Mouse (Mus musculus) heart, embryonic 16.5 days (tissue): ENCODE results near the gene Atrx. TPM values are rescaled to one million over a fixed set of nuclear protein-coding genes. Genes with fewer than 3 reads are reported as not detected.

Experiments used
- ATAC-seq: fragments of 200-750 bp; cut with Nextera tagmentation; replicated peaks from 2 replicates; pipeline ENCODE4 v1.8.0; 2017; ENCODE audit warnings: moderate number of reproducible peaks; ENCODE audit not compliant: insufficient read depth, low FRiP score; ENCODE audit errors: extremely low read depth
- H3K27ac ChIP-seq: fragments of 300-500 bp; sonication (generic); 2 replicates; pipeline ENCODE4 v1.5.1; 2014; ENCODE audit warnings: mild to moderate bottlenecking, low read length, control low read depth, moderate library complexity
- H3K27me3 ChIP-seq: fragments of 300-500 bp; sonication (generic); 2 replicates; pipeline ENCODE4 v1.6.1; 2014; ENCODE audit warnings: low read length, mixed read lengths; ENCODE audit not compliant: control insufficient read depth, insufficient read depth
- H3K36me3 ChIP-seq: fragments of 300-500 bp; sonication (generic); 2 replicates; pipeline ENCODE4 v1.6.1; 2014; ENCODE audit not compliant: control insufficient read depth, insufficient read depth
- H3K4me1 ChIP-seq: fragments of 300-500 bp; sonication (generic); 2 replicates; pipeline ENCODE4 v1.6.1; 2014; ENCODE audit warnings: low read length, mixed read lengths; ENCODE audit not compliant: control insufficient read depth, insufficient read depth
- H3K4me2 ChIP-seq: fragments of 300-500 bp; sonication (generic); 2 replicates; pipeline ENCODE4 v1.6.1; 2014; ENCODE audit warnings: low read depth, mild to moderate bottlenecking, control low read depth, low read length
- H3K4me3 ChIP-seq: fragments of 300-500 bp; sonication (generic); 2 replicates; pipeline ENCODE4 v1.5.1; 2014; ENCODE audit warnings: mild to moderate bottlenecking, control low read depth, low read length
- H3K9ac ChIP-seq: fragments of 300-500 bp; sonication (generic); 2 replicates; pipeline ENCODE4 v1.6.1; 2014; ENCODE audit warnings: low read length, control low read depth
- H3K9me3 ChIP-seq: fragments of 300-500 bp; sonication (generic); replicated peaks from 2 replicates; pipeline ENCODE4 v1.6.1; 2016; ENCODE audit warnings: low read length; ENCODE audit not compliant: control insufficient read depth
- WGBS: fragments of 180-500 bp; shearing (Covaris S2); extraction: QIAGEN DNeasy Blood & Tissue Kit; methylation state at CpG from one replicate; pipeline ENCODE4 v1.1.7; 2014; 5-methylcytosine and 5-hydroxymethylcytosine counted together
- polyA plus RNA-seq: library from polyadenylated mRNA; unstranded; fragments of >200 nt; fragmentation: Nextera tagmentation; extraction: Ambion mirVana; gene quantifications from 2 replicates; pipeline ENCODE4 v1.2.1, GENCODE M21; 2015

Gene Atrx
- polyA plus RNA-seq, 1 experiment from 2014 or later = 124 TPM

GRCm38 (mm10) chrX:105763612-105764011, 165.6 kb downstream of the Atrx start:
- Histone ChIP-seq H3K27ac (no peak overlapping the region), H3K36me3 (no peaks in the 10 kb centered on the region), H3K9ac (peak overlapping the region; percentile 65), H3K27me3 (peaks cover 19% of the 10 kb centered on the region), H3K4me1 (peaks cover 3% of the 10 kb centered on the region), H3K4me2 (peak overlapping the region; percentile 78), H3K4me3 (peak overlapping the region; percentile 56), H3K9me3 (no peaks in the 10 kb centered on the region)
- WGBS = 14% methylated on average over 20 of the region's 20 CpGs
- no peak for ATAC-seq

- Histone ChIP-seq H3K36me3 (no peaks in the 10 kb centered on the region), H3K9me3 (no peaks in the 10 kb centered on the region), H3K27ac (no peak overlapping the region), H3K9ac (peak overlapping the region; percentile 65), H3K4me2 (peak overlapping the region; percentile 78), H3K27me3 (peaks cover 19% of the 10 kb centered on the region), H3K4me3 (peak overlapping the region; percentile 56), H3K4me1 (peaks cover 3% of the 10 kb centered on the region)
- 8% methylated on average over 21 of the region's 23 CpGs for WGBS
- ATAC-seq = no peak
Observed at GRCm38 (mm10) chrX:105762847-105763527, 166.2 kb downstream of the Atrx start.

Other genes starting within 250 kb of the Atrx start
- gene Fgf16, start 165.1 kb downstream of the Atrx start, polyA plus RNA-seq = 0.96 and 0.98 TPM in 2 replicates
- 43.5 and 46.5 TPM in 2 replicates for gene Magt1, start 82.5 kb upstream of the Atrx start, polyA plus RNA-seq
- 884 and 895 TPM in 2 replicates for gene Cox7b, start 86.3 kb upstream of the Atrx start, polyA plus RNA-seq
- gene Atp7a, start 97.9 kb upstream of the Atrx start, polyA plus RNA-seq = 10.3 and 12.1 TPM in 2 replicates
- gene Tlr13, start 213.8 kb upstream of the Atrx start, polyA plus RNA-seq = 0.42 and 0.84 TPM in 2 replicates